Mouse (Mus musculus): ENCODE measurements at regions not wholly inside any gene's neighbourhood (a gene's known extent, or its start where the extent isn't known, plus 50 kb on each side); places are given as distances from the start of the nearest gene placed in this dataset.

DNA sequence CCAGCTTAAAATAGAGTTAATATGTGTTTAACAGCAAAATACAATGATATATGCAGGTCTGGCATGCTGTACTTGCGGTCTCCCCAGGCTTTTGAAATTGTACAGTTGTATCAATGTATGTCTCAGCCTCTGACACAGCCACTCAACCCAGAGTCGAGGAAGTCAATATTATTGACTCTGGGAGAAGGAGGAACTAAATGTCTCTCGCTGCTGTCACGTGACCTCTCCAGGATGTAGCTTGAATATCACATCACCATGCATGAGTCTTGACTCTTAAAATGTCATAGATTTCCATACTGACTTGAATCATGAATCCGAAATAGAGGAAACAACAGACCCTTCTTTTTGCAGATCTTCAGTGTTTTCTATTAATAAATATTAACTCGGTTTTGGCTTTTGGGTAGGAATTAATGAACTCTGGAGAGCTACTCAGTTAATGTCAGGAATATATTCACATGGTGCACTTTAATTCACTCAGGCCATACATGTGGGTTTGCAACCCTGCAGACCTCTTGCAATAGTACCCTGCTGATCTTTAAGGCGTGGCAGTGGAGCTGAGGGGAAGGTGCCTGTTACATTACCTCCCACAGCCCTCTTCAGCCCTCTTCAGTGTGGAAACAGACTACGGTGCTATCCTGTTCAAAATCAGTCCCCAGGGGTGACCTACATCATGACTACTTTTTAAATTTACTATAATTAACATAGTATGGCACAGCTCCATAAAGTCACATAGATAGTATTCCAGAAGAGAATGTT, 102.7 kb upstream of the Foxn2 start:
- no peak for DNase-seq (ENCODE audit: low read depth, low spot score)

DNA sequence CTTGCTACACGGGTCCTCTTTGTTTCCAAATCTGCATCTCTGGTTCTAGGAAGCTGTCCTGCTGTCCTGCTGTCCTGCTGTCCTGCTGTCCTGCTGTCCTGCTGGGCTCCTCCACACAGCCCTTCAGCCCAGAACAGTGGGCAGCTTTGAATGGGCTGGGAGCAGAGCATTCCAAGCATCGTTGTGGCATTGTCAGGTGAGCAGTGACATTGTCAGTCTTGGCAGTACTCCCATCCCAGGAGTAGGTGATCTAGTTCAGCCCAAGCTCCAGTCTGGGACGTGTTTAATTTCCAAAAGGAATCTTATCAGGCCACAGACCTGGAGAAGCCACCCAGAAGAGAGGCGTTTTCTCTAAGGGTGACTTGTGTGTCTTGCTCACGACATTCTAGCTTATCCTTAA, 99.4 kb upstream of the Foxn2 start:
- DNase-seq (ENCODE audit: low read depth, low spot score): peak; percentile 51

DNA sequence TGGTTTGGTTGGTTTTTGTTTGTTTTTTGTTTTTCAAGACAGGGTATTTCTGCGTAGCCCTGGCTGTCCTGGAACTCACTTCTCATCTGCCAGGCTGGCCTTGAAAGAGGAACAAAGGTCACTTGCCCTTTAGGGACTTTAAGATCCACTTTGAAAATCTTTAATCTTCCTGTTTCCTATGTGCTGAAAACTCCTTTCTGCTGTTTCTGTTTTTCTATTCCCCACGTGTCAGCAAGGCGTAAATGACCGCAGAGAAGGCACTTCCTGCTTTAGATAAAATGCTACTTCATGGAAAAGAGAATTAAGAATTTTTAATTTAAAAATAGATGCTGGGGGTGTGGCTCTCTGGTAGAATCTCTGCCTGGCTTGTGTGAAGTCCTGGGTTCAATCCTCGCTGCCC, 98.9 kb upstream of the Foxn2 start:
- no peak for DNase-seq (ENCODE audit: low read depth, low spot score)

DNA sequence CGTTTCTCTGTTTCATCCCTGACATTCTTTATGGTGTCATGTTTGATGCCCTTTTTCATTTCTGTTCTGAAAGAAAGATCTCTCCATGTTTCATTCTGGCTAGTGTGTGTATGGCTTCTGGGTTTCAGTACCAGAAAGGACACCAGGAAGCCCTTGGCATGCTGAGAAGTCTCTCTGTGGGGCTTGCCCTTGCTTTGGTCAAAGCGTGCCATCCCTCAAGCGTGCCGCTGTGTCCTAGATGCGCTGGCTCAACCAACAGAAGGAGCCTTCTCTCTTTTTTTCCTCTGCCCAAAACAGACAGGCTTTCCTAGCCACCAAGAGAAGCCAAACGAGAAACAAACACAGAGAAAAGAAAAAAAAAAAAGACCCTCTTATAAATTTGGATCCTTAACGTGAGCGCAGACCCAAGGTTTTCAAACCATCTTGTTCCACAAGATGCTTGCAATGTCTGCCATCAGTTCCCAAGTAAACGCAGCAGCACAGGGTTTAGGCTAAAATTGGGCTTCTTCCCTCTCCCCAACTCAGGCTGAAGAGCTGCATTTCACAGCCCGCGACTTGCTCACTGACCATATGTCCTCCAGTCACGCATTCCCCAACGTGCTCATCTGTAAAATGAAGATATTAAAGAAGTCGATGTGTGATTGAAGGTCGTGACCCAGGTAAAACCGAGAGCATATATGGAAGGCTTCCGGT, 97.3 kb upstream of the Foxn2 start:
- DNase-seq (ENCODE audit: low read depth, low spot score): peak; percentile 47

DNA sequence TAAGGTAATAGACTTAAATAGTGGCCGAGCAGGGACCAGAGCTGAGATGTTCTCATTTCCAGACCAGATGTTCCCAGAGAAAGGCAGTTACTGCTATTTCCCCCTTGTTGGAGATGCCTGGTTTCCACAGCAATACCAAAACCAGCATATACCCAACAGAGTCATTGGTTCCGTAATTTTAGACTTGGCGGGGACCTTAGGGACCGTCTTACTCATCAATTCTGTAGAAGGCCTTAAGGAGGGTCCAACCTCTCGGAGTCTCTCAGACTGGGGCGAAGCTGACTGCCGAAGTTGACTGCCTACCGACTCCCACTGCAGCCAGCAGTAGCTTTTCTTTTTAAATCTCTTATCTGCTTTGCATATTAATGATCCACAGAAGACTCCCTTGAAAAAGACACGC, 95.1 kb upstream of the Foxn2 start:
- no peak for DNase-seq (ENCODE audit: low read depth, low spot score)

DNA sequence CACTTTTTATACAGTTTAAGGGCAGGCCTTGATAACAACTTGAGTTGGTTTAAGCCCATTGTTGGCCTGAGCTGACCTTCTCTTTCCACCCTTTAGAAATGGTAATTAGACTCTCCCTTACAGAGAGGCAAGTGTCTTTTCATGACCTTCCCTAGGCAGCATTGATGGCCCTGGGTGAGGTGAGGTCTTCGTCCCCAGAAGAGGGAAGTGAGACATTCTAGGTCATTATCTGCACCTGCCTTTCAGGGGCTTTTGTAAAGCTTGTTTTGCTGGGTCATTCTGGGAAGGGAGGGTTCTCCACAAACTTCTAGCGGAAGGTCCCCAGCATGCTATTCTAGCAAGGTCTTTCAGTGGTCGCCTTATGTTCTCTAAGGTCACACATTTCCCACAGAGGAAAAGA, 93.6 kb upstream of the Foxn2 start:
- no peak for DNase-seq (ENCODE audit: low read depth, low spot score)

DNA sequence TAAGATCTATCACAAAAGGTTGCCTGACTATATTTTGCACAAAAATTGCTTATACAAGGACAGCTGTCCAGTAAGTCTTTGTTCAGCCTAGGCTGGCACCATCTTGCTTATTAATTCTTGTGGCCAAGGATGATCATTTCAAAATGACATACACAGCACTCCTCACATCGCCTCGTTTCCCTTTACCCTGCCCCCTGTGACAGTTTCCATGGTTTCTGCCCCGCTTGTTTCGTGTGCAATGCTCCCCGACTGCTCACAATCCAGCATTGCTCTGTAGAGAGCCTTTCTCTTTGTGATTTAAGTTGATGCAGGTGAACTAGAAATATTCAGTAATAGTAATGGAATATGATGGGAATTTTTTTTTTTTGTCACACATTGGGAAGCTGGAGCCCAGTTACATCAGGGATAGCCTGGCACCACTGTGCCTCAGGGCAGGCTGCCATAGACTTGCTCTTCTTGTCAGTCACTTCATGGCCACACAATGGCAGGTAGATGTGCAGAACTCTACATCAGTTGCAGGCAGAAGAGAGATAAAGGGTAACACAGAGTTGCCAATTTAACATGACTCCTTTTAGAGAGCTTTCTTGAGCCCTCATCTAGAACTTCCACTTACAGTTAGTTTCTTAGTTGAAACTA, 90.6 kb upstream of the Foxn2 start:
- DNase-seq (ENCODE audit: low read depth, low spot score): no peak

DNA sequence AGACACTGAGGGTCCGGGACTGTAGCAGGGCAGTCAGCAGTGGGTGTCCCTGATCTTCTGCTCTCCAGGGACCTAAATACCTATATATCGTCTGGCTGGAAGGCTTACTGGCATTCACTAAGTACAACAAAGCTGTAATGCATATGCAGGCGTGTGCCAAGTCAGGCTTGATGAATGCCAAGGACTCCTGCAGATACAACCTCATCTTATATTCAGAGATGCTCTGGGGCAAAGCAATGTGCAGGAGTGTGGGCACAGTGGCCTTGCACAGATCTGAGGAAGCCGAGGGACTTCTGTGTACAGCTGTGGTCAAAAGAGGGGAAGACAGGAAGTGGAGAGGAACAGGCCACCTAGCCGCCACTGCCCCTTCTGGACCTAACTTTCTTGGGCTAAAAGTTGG, 89.5 kb upstream of the Foxn2 start:
- DNase-seq (ENCODE audit: low read depth, low spot score): peak; percentile 32

DNA sequence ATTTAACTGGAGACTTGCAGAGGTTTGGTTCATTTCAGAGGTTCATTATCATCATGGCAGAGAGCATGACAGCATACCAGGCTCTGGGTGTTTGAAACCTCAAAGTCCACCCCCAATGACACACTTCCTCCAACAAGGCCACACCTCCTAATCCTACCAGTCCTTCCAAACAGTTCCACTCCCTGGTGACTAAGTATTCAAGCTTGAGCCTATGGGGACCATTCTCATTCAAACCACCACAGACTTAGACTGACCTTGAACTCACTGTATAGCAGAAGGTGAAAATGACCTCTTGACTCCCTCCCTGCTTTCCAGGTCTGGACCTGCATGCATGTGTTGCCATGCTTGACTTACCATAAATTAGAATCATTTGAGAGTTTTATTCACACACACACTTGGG, 87.6 kb upstream of the Foxn2 start:
- no peak for DNase-seq (ENCODE audit: low read depth, low spot score)

DNA sequence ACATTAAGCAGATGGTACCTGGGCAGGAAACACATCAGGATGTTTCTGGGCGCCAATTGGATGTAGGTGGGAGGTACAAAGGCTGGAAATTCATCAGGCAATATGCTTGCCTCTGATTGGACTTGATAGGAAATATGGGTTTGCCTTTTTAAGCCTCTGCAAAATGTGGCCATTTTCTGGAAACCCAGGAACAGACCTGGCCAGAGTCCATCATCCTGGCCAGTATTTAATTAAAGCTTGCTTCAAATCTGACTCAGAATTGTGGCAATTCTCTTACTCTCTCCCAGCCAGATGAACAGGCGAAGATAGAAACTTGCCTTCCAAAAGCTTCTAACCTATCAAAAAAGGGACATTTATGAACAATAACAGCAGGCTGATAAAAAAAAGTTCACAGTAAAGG, 79.3 kb upstream of the Foxn2 start:
- DNase-seq (ENCODE audit: low read depth, low spot score): peak; percentile 74

DNA sequence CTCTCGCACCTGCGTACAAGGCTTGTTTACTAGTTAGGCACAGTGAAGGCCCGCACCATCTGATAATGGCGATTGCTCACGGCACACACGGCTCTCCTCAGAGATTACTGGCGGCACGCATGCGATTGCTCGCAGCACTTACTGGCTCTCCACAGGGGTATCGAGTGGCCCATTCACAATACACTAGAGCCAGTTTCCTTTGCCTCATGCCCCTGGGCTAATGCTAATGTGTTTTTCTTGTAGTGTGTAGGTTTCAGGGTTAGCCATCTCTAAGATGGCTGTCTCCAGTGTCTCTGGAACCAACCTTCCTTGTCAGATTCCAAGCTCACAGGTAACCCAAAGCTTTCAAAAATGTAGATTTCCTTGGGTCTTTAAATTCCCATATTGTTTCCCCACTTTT, 78.1 kb upstream of the Foxn2 start:
- no peak for DNase-seq (ENCODE audit: low read depth, low spot score)

DNA sequence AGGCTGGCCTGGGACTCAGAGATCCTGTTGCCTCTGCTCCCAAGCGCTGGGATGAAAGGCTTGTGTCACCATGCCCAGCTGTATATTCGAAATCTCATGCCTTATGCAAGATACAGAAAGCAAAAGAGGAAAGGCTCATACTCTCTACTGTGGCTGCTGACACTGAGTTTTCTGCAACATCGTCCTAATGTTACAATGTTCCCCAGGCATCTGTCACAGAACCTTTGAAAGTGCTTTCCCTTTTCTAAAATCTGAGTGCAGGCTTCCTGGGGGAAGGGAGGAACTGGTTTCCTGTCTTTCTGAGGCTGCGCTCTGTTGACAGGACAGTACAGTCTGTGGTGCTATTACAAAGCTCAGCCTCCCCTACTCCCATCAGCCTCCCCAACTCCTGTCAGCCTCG, 72.6 kb upstream of the Foxn2 start:
- peak; percentile 28 for DNase-seq (ENCODE audit: low read depth, low spot score)

DNA sequence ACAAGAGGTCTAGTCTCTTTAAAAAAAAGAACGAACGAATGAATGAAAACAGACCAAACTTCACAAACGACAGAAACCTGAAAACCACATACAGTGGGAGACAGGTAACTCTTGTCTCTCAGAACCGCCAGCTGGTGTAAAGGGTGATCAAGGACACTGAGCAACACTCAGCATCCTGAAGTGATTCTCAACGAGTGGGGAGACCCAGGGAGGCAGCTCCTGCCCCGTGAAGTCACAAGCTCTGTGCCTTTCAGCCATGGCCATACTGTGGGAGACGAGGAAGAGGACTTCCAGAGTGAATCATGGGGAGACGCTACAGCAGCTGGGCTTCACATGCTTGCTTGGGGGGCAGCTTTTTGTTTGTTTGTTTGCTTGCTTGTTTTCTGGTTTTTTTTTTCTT, 70.5 kb upstream of the Foxn2 start:
- no peak for DNase-seq (ENCODE audit: low read depth, low spot score)

DNA sequence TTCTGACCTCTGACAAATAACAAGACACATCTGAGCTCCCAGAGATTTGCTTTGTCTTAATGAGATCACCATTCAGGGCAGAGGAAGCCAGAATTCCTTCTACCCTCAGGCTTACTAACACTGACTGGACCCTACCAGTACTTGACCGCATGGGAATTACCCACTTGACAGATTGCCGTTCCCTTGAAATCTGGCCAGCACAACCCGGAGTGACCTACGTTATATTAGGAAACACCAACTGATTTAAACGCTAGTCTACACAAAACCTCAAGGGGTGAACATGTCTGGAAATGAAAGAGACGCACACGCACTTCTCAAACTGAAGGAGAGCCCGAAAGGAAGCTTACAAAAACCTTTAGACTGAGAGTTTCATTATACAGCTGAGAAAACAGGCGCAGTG, 69.8 kb upstream of the Foxn2 start:
- DNase-seq (ENCODE audit: low read depth, low spot score): peak; percentile 43

DNA sequence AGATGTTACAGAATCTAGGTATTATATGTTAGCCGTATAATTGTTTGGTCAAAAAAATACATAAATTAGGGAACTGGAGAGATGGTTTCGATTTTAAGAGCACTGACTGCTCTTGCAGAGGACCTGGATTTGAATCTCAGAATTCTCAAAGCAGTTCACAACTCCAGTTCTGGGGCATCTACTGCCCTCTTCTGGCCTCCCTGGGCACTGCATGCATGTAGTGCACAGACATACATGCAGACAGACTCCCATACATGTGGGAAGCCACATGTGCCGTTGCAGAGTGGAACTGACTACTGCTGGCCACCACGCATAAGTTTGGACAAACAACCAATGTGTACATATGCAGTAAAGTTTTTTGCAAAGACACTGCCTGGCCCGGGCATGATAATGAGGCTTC, 62.0 kb upstream of the Foxn2 start:
- no peak for DNase-seq (ENCODE audit: low read depth, low spot score)

DNA sequence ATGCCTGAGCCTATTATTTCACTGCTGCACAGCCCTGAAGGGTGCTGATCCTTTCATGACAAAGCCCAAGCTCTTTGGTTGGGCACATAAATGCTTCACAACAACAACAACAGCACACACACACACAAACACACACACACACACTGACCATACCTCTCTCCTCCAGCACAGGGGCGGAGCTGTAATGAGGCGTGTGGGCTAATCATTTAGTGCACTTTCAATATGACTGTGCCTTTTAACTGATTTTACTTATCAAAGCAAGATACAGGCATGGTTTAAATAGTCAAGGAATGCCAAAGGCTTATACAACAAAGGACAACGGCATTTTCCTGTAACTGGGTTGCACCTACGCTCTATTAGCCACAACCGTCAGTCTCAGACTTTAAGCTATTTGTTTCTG, 61.1 kb upstream of the Foxn2 start:
- DNase-seq (ENCODE audit: low read depth, low spot score): no peak

DNA sequence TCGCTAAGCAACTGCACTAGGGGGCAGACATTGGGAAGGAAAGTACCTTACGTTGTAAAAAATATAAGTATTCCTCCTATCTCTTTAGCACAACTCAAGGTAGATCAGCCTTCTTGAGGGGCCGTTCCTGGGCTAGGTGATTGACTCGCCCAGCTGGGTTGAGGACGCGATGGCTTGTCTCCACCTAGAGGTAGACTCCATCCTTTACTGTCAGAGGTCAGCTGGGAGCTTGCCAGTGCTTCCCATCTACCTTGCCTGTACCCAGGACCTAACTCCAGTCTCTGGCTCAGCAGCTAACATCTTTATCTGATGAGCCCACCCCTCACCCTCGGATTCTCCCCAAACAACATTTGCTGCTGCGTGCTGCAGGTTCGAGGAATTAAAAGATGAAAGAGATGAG, 59.4 kb upstream of the Foxn2 start:
- DNase-seq (ENCODE audit: low read depth, low spot score): peak; percentile 47

DNA sequence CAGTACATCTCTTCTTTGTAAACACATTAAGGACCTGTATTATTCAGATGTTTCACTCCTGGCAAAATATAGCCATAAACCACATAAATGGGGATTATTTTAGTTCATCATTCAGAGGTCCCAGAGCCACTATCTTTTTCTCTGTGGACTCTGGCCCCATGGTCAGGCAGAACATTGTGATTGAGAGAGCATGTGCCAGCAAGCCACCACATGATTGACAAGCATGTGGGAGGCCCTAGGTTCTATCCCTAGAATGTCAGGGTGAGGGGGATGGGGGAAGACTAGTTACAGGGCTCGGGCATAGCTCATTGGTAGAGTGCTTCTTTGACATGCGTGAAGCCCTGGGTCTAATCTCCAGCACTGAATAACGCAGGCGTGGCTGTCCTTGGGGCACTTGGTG, 57.1 kb upstream of the Foxn2 start:
- DNase-seq (ENCODE audit: low read depth, low spot score): no peak

DNA sequence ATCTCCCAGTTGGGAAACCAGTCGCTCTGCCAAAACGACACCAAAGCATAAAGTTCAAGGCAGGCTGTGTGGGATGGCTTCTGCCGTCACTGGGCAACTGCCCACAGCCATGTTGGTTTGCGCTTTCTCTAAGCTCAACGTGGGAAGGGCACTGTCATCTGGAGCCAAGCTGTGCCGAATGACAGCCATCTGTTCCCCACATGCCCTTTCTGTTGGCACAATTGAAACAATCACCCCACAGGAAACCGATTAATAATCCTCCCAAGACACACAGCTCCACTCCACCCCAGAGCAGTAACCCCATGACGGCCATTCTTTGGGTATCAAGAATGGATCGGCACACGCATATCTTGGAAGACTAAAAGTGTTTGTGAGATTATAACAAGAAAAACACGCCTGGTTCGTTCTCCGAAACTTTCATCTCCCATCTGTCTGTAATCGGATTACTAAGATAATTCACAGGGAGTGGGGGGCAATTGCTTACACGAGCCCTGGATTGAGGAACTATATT, 52.0 kb upstream of the Foxn2 start:
- DNase-seq (ENCODE audit: low read depth, low spot score): peak; percentile 98

DNA sequence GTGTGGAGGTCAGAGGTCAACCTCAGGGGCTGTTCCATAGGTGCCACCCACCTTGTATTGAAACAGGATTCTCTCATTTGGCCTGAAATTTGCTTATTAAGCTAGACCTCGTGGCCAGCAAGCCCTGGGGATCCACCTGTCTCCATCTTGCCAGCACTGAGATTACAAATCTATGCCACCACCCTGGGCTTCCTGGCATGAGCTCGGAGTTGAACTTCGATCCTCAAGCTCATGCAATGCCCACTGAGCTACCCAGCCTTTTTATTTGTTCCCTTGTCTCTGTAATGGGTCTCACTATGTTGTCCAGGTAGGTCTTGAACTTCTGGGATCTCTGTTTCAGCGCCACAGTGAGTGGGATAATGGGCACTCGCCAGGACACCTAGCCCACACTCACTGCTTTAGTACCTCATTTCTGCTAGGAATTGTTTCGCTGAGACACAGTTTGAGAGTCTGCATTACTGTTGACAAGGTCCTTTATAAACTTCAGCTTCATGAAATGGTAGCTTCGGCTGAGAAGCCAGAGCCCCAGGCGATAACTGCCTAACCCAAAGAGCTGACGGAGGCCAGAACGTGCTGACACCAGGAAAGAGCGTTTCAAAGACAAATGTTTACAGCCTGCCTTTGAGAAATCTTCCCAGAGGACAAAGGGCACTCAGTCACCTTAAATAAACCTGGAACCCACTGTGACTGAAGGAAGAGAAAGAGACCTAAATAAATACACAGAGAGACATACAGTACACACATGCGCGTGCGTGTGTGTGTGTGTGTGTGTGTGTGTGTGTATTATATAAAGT, 50.6 kb upstream of the Foxn2 start:
- no peak for DNase-seq (ENCODE audit: low read depth, low spot score)

Measured in brain, adult 2 months (tissue).